Mouse (Mus musculus) neural tube, embryonic 12.5 days (tissue): ENCODE measurements around the gene Plekha6. TPM values are rescaled to one million over a fixed set of nuclear protein-coding genes. Genes with fewer than 3 reads are reported as not detected.
A peak's percentile ranks its signal among the peaks of the same experiment; 100 is the strongest.

ENCODE experiments used
- ATAC-seq: fragments of 200-750 bp; cut with Nextera tagmentation; 2 replicates; pipeline ENCODE4 v1.8.0; 2017; ENCODE audit warnings: low read depth, mild to moderate bottlenecking, moderate TSS enrichment, moderate library complexity; ENCODE audit not compliant: low FRiP score
- H3K27ac ChIP-seq: fragments of 300-500 bp; sonication (generic); 2 replicates; pipeline ENCODE4 v1.5.1; 2016
- H3K27me3 ChIP-seq: fragments of 300-500 bp; sonication (generic); replicated peaks from 2 replicates; pipeline ENCODE4 v1.6.1; 2016; ENCODE audit warnings: mild to moderate bottlenecking
- H3K36me3 ChIP-seq: fragments of 300-500 bp; sonication (generic); 2 replicates; pipeline ENCODE4 v1.6.1; 2016; ENCODE audit warnings: mild to moderate bottlenecking
- H3K4me1 ChIP-seq: fragments of 300-500 bp; sonication (generic); 2 replicates; pipeline ENCODE4 v1.6.1; 2016
- H3K4me2 ChIP-seq: fragments of 300-500 bp; sonication (generic); replicated peaks from 2 replicates; pipeline ENCODE4 v1.6.1; 2016; ENCODE audit warnings: mild to moderate bottlenecking
- H3K4me3 ChIP-seq: fragments of 300-500 bp; sonication (generic); 2 replicates; pipeline ENCODE4 v1.5.1; 2016
- H3K9ac ChIP-seq: fragments of 300-500 bp; sonication (generic); 2 replicates; pipeline ENCODE4 v1.6.1; 2016; ENCODE audit warnings: mild to moderate bottlenecking
- H3K9me3 ChIP-seq: fragments of 300-500 bp; sonication (generic); 2 replicates; pipeline ENCODE4 v1.6.1; 2016; ENCODE audit warnings: mild to moderate bottlenecking
- WGBS: fragments of 180-500 bp; shearing (Covaris S2); methylation state at CpG from one replicate; pipeline ENCODE4 v1.1.7; 2016; 5-methylcytosine and 5-hydroxymethylcytosine counted together
- polyA plus RNA-seq: library from polyadenylated mRNA; unstranded; fragments of >200 nt; fragmentation: Nextera tagmentation; extraction: Ambion mirVana; gene quantifications from 2 replicates; pipeline ENCODE4 v1.2.1, GENCODE M21; 2016

The Plekha6 gene
- polyA plus RNA-seq, 1 experiment from 2014 or later: 28.4 TPM

- ATAC-seq: peak; percentile 98
- under 1% methylated on average over 72 of the region's 72 CpGs for WGBS
- no peaks in the 10 kb centered on the region for H3K9me3 ChIP-seq
Measured at GRCm38 (mm10) chr1:133130638-133131560, 33.1 kb upstream of the Plekha6 start, which contains the start of gene Ppp1r15b. Gene Ppp1r15b (plus strand): TSS chr1:133131143.

GRCm38 (mm10) chr1:133131561-133131905 is 32.5 kb upstream of the Plekha6 start:
- Histone ChIP-seq H3K36me3 (peaks cover 2% of the 10 kb centered on the region; the same call in 1 of the 2 replicates), H3K4me1 (peaks cover 45% of the 10 kb centered on the region), H3K9ac (peak overlapping the region; percentile 96), H3K27me3 (no peaks in the 10 kb centered on the region), H3K9me3 (no peaks in the 10 kb centered on the region), H3K27ac (peak overlapping the region; percentile 72), H3K4me2 (peak overlapping the region; percentile 99), H3K4me3 (peak overlapping the region; percentile 97)
- under 1% methylated on average over 35 of the region's 35 CpGs for WGBS
- no peak; the same call in 1 of the 2 replicates for ATAC-seq

More at GRCm38 (mm10) chr1:133130638-133131560, 33.1 kb upstream of the Plekha6 start, which contains the start of gene Ppp1r15b:
- H3K9ac ChIP-seq: peak within 1 kb of the TSS; percentile 96
- no peaks in the 10 kb centered on the region for H3K27me3 ChIP-seq
- peak within 1 kb of the TSS; percentile 72 for H3K27ac ChIP-seq
- peaks cover 38% of the 10 kb centered on the region for H3K4me1 ChIP-seq
- peak within 1 kb of the TSS; percentile 99 for H3K4me2 ChIP-seq
- H3K36me3 ChIP-seq: no peaks in the 10 kb centered on the region
- peak within 1 kb of the TSS; percentile 97 for H3K4me3 ChIP-seq

- peak overlapping the region; percentile 96 for H3K9ac ChIP-seq
- peak overlapping the region; percentile 97 for H3K4me3 ChIP-seq
- H3K4me2 ChIP-seq: peak overlapping the region; percentile 99
- WGBS: 0% methylated on average over 11 of the region's 11 CpGs
- no peaks in the 10 kb centered on the region for H3K9me3 ChIP-seq
- ATAC-seq: no peak
- H3K27ac ChIP-seq: peak overlapping the region; percentile 72
- peaks cover 6% of the 10 kb centered on the region for H3K36me3 ChIP-seq
- peaks cover 45% of the 10 kb centered on the region for H3K4me1 ChIP-seq
- no peaks in the 10 kb centered on the region for H3K27me3 ChIP-seq
Measured at GRCm38 (mm10) chr1:133131936-133132335, 32.1 kb upstream of the Plekha6 start.

- Histone ChIP-seq H3K36me3 (peaks cover 13% of the 10 kb centered on the region), H3K9ac (peak overlapping the region; percentile 96), H3K27me3 (no peaks in the 10 kb centered on the region), H3K27ac (no peak overlapping the region), H3K4me2 (peak overlapping the region; percentile 99), H3K9me3 (no peaks in the 10 kb centered on the region), H3K4me3 (peak overlapping the region; percentile 97), H3K4me1 (peaks cover 45% of the 10 kb centered on the region)
- 12% methylated on average over 26 of the region's 26 CpGs for WGBS
- no peak for ATAC-seq
Measured at GRCm38 (mm10) chr1:133132388-133133326, 31.4 kb upstream of the Plekha6 start.

GRCm38 (mm10) chr1:133133425-133133824 is 30.6 kb upstream of the Plekha6 start:
- peak overlapping the region; percentile 99 for H3K4me2 ChIP-seq
- H3K4me1 ChIP-seq: peaks cover 45% of the 10 kb centered on the region
- peak overlapping the region; percentile 96 for H3K9ac ChIP-seq
- no peak for ATAC-seq
- H3K27me3 ChIP-seq: no peaks in the 10 kb centered on the region
- H3K27ac ChIP-seq: no peak overlapping the region
- peak overlapping the region; percentile 97 for H3K4me3 ChIP-seq
- H3K36me3 ChIP-seq: peaks cover 20% of the 10 kb centered on the region
- H3K9me3 ChIP-seq: no peaks in the 10 kb centered on the region
- WGBS: 13% methylated on average over 2 of the region's 2 CpGs

- WGBS: 46% methylated on average over 4 of the region's 4 CpGs
- H3K27me3 ChIP-seq: no peaks in the 10 kb centered on the region
- peak overlapping the region; percentile 97 for H3K4me3 ChIP-seq
- H3K4me1 ChIP-seq: peaks cover 45% of the 10 kb centered on the region
- peak overlapping the region; percentile 96 for H3K9ac ChIP-seq
- H3K36me3 ChIP-seq: peaks cover 26% of the 10 kb centered on the region
- no peaks in the 10 kb centered on the region for H3K9me3 ChIP-seq
- no peak for ATAC-seq
- peak overlapping the region; percentile 99 for H3K4me2 ChIP-seq
- no peak overlapping the region for H3K27ac ChIP-seq
Measured at GRCm38 (mm10) chr1:133134071-133134470, 29.9 kb upstream of the Plekha6 start.

GRCm38 (mm10) chr1:133134881-133135280 is 29.1 kb upstream of the Plekha6 start:
- H3K4me2 ChIP-seq: peak overlapping the region; percentile 99
- no peak for ATAC-seq
- H3K36me3 ChIP-seq: peaks cover 32% of the 10 kb centered on the region
- no peaks in the 10 kb centered on the region for H3K9me3 ChIP-seq
- no peaks in the 10 kb centered on the region for H3K27me3 ChIP-seq
- H3K9ac ChIP-seq: peak overlapping the region; percentile 40; the same call in 1 of the 2 replicates
- no peak overlapping the region for H3K27ac ChIP-seq
- H3K4me3 ChIP-seq: peak overlapping the region; percentile 97
- peaks cover 45% of the 10 kb centered on the region for H3K4me1 ChIP-seq
- 58% methylated on average over 4 of the region's 4 CpGs for WGBS

- H3K36me3 ChIP-seq: peaks cover 41% of the 10 kb centered on the region
- H3K27me3 ChIP-seq: no peaks in the 10 kb centered on the region
- peaks cover 42% of the 10 kb centered on the region for H3K4me1 ChIP-seq
- WGBS: 76% methylated on average over 5 of the region's 5 CpGs
- ATAC-seq: no peak
- peak overlapping the region; percentile 99 for H3K4me2 ChIP-seq
- H3K27ac ChIP-seq: no peak overlapping the region
- H3K4me3 ChIP-seq: no peak overlapping the region
- H3K9ac ChIP-seq: no peak overlapping the region
- H3K9me3 ChIP-seq: no peaks in the 10 kb centered on the region
Measured at GRCm38 (mm10) chr1:133135808-133136207, 28.2 kb upstream of the Plekha6 start.

GRCm38 (mm10) chr1:133138401-133138800 is 25.6 kb upstream of the Plekha6 start:
- ATAC-seq: no peak

GRCm38 (mm10) chr1:133146014-133147009 is 17.7 kb upstream of the Plekha6 start:
- Histone ChIP-seq H3K4me3 (no peak overlapping the region), H3K36me3 (peaks cover 5% of the 10 kb centered on the region), H3K4me1 (no peaks in the 10 kb centered on the region), H3K9me3 (no peaks in the 10 kb centered on the region; the same call in 1 of the 2 replicates), H3K9ac (no peak overlapping the region), H3K27me3 (no peaks in the 10 kb centered on the region), H3K27ac (no peak overlapping the region), H3K4me2 (no peak overlapping the region)
- 0 out of 2 replicates have a peak, but pooled peaks have one; percentile 41 for ATAC-seq
- 64% methylated on average over 22 of the region's 22 CpGs for WGBS

More at GRCm38 (mm10) chr1:133138401-133138800, 25.6 kb upstream of the Plekha6 start:
- H3K4me1 ChIP-seq: peaks cover 28% of the 10 kb centered on the region
- no peak overlapping the region for H3K9ac ChIP-seq
- H3K27me3 ChIP-seq: no peaks in the 10 kb centered on the region
- H3K4me2 ChIP-seq: no peak overlapping the region
- no peak overlapping the region for H3K4me3 ChIP-seq
- peaks cover 51% of the 10 kb centered on the region for H3K36me3 ChIP-seq
- H3K9me3 ChIP-seq: no peaks in the 10 kb centered on the region
- 97% methylated on average over 1 of the region's 1 CpGs for WGBS
- no peak overlapping the region for H3K27ac ChIP-seq

GRCm38 (mm10) chr1:133147324-133147723 is 16.7 kb upstream of the Plekha6 start:
- Histone ChIP-seq H3K9ac (no peak overlapping the region), H3K27ac (no peak overlapping the region), H3K4me2 (no peak overlapping the region), H3K4me1 (no peaks in the 10 kb centered on the region), H3K9me3 (no peaks in the 10 kb centered on the region; the same call in 1 of the 2 replicates), H3K36me3 (no peaks in the 10 kb centered on the region), H3K27me3 (no peaks in the 10 kb centered on the region), H3K4me3 (no peak overlapping the region)
- no peak for ATAC-seq
- 91% methylated on average over 5 of the region's 5 CpGs for WGBS
